Mouse (Mus musculus) inflammation-experienced regulatory T-cells, adult 6 months (primary cell): Measurements from ENCODE around the gene Pros1. TPM values are rescaled to one million over a fixed set of nuclear protein-coding genes. Genes with fewer than 3 reads are reported as not detected.

Source experiments
- ATAC-seq: one replicate; pipeline ENCODE4 v1.8.0; 2017
- polyA plus RNA-seq, 3 experiments: library from polyadenylated mRNA; unstranded; fragments of 100-300 nt; shearing (Covaris generic); gene quantifications; one replicate each; pipeline ENCODE4 v1.2.1; 2017

Gene Pros1
- polyA plus RNA-seq, 3 experiments from 2014 or later = 1.8 to 18.2 (median 10.0) TPM

DNA sequence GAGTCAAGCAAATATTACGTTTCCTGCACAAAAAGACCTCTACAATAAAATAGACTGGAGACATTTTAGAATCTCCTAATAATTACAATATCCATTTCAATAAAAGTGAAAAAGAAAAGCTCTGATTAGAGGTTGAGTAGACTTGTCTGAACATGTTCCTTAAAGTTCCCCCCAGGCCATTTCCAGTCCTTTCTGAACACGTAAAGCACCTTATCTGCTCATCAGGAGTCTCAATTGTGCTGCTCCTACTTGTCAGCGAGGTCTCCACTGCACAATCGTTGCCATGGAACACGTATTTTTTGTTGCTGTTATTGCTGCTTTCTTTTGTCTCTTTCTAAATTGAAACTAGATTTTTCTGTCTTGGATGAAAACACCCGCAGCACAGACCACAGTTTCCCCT is 7.3 kb downstream of the Pros1 start:
- no peak for ATAC-seq

GRCm38 (mm10) chr16:62872688-62873117 is 18.6 kb downstream of the Pros1 start:
- no peak for ATAC-seq

- ATAC-seq = no peak
These were observed 19.1 kb downstream of the Pros1 start for GRCm38 (mm10) chr16:62873180-62873579.

DNA sequence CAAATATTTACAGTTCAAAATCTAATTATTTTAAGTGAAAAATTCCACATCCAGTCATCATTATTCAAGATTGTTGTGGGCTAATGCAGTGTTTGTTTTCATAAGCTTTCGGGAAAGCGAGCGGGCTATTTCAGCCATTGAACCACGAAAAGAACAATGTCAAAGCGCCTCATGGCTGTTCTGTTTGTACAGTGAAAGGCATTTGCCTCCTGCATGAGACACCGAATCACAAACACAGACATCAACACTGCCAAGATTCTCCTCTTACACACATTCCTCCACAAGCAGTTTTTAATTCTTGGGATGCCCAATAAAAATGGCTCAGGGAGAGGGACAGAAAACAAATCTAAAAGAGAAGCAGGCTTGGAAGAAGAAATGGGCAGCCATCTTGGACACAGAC is 20.0 kb downstream of the Pros1 start:
- no peak for ATAC-seq

- ATAC-seq = peak; percentile 73
These were observed 41.7 kb downstream of the Pros1 start for GRCm38 (mm10) chr16:62895824-62896223.

DNA sequence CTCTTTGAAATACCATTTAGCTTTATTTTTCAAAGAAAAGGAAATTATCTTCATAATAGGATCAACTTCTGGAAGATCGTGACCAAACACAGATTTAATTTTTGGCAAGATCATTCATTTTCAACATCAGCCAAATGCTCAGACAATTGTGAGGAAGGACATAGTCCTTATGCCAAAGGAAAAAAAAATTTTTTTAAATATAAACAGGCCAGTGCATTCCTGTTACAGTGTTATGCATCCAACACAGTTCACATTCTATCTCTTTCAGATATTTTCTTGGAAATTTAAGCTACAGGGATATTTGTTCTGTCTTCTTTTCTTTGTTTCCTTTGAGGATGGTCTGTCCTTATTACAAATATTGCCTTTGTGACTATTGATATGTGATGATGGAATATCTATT is 57.3 kb downstream of the Pros1 start:
- no peak for ATAC-seq

- ATAC-seq = no peak
These were observed 58.1 kb downstream of the Pros1 start for GRCm38 (mm10) chr16:62912246-62912645.

DNA sequence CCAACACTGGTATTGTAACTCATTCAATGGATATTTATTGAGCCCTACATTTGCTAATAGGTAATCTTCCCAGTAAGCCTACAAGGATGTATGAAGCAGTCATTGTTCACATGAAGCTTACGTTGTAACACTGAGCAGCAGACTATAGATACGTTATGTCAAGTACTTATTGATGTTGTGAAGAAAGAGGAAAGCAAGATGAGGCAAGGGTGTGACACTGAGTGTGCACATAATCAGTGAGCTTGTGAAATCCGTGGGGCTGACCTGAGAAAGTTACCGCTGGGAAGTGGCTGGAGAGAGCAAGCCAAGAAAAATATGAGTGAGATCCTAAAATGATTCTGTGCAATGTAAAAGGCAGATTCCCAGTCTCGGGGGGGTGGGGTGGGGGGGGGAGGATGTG is 61.4 kb downstream of the Pros1 start:
- ATAC-seq = no peak

- no peak for ATAC-seq
These were observed 68.1 kb downstream of the Pros1 start for GRCm38 (mm10) chr16:62922245-62922644.

DNA sequence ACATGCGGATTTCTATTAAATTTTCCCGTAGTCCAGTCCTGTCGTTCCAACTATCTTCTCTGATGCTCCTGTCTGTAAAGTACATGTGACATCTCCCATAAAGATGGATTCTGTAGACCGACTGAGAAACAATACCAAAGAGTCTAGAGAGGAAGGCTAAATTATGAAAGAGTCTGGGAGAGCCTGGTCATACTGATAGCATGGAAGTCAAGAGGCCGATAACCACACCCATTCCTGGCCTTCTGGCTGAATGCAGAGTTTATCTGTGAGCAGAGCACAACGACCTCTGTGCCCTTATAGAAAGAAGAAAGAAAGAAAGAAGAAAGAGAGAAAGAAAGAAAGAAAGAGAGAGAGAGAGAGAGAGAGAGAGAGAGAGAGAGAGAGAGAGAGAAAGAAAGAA is 77.2 kb downstream of the Pros1 start:
- no peak for ATAC-seq

- ATAC-seq = no peak
These were observed 82.2 kb downstream of the Pros1 start for GRCm38 (mm10) chr16:62936316-62936715.

DNA sequence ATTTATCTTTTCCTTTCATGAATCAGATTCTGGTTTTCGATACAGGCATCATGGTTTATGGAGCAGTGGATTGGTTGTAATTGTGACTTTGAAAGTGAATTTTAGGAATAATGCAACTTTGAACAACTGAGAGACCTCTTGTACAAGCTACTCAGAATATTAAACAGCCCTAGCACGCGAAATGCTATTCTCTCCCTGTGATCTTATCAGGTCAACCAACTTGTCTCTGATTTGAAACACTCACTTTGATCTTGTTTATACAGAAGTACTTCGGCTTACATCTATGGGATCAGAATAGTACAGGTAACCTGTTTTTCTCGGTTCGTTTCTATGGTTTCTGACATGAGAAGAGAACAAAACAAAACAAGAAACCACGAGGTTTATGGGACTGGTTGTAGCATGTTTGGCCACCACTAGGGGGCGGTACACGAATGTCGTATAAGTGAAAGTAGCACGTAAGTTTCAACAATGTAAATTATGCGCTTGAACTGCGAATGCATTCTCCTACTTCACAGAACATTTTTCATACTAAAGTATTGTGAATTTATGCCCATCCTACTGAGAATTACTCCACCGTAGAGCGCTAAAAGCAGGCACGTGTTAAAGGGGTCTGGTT is 86.4 kb downstream of the Pros1 start:
- peak; percentile 96 for ATAC-seq

- ATAC-seq = no peak
These were observed 87.7 kb downstream of the Pros1 start for GRCm38 (mm10) chr16:62941763-62942162.

GRCm38 (mm10) chr16:62942418-62943410 is 88.6 kb downstream of the Pros1 start:
- ATAC-seq = no peak

GRCm38 (mm10) chr16:62958485-62958884 is 104.4 kb downstream of the Pros1 start:
- ATAC-seq = no peak

- no peak for ATAC-seq
These were observed 110.3 kb downstream of the Pros1 start for GRCm38 (mm10) chr16:62964361-62964763.

DNA sequence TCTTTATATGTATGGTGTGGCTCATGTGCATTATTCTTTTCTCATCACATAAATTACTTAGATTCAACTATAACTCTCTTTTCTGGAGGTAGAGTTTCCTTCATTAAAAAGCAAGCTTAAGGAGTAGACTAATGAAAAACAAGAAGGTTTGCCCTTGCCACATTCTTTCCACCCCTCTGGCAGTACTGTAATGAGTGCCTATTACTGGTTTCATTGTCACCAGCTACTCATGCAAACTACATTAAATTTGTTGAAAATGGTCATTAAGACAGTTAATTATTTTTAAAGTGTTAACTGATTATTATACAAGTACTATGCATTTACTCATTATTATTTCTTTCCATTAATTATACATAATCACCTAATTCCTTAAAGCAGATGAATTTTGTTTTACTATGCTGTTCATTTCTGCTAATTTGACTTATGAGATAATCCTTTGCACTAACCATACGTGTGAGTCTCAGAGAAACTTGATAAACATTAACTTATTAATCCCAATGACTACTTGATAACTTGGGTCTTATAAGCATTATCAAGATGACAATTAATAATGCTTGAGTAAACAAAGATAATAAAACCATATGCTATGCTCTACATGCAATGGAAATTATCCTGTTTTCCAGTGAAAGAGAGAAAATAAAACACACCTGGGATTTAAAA is 117.7 kb downstream of the Pros1 start:
- no peak for ATAC-seq

DNA sequence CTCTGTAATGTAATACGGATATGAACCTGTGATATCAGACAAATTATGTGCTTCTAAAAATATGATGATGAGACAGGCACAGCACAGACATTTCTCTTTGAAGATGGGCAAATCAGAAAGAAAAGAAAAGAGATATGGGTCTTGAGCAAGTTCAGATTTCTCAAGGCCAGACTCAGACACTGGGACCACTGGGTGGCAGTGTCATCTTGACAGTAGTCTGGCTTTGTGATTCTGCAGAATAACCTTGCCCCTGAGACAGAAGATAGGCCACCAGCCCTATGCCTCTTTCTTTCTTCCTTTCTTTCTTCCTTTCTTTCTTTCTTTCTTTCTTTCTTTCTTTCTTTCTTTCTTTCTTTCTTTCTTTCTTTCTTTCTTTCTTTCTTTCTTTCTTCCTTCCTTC is 120.8 kb downstream of the Pros1 start:
- ATAC-seq = no peak

Other genes starting within 250 kb of the Pros1 start
- gene Nsun3, start 67.5 kb upstream of the Pros1 start, polyA plus RNA-seq = 10 to 100 TPM; 22.4 to 30.4 (median 25.8) TPM
- gene Stx19, start 39.6 kb upstream of the Pros1 start, polyA plus RNA-seq = 1 to 10 TPM in 2 of 3 experiments, under 1 TPM in 1; 0.96 to 2.9 (median 1.8) TPM
- 10 to 100 TPM in 1 of 3 experiments, 1 to 10 TPM in 2; 5.2 to 10.0 (median 5.5) TPM for gene Arl13b, start 7.3 kb upstream of the Pros1 start, polyA plus RNA-seq